Mouse (Mus musculus): Measurements from ENCODE around the gene Pstk. TPM values are rescaled to one million over a fixed set of nuclear protein-coding genes. Genes with fewer than 3 reads are reported as not detected.

Gene Pstk
- total and polyA plus RNA-seq, 2 experiments from 2014 or later: 75.0 to 124 TPM

GRCm38 (mm10) chr7:131417605-131418004, 46.7 kb downstream of the Pstk start:
- H3K9me3 ChIP-seq (replicated peaks; ENCODE audit: control insufficient read depth, low read length): no peaks in the 10 kb centered on the region
- no peak overlapping the region for H3K4me3 ChIP-seq (ENCODE audit: low read depth, low read length)
- no peak for TF ChIP-seq CTCF (IDR thresholded peaks at IDR 0.05; ENCODE audit: low read depth)
- TF ChIP-seq EP300 (IDR thresholded peaks at IDR 0.05; ENCODE audit: low read depth): no peak
- ATAC-seq (ENCODE audit: insufficient read depth, low read depth): no peak
- H3K27ac ChIP-seq (ENCODE audit: low read depth): no peak overlapping the region
- DNase-seq (ENCODE audit: low spot score): no peak
- H3K27me3 ChIP-seq (ENCODE audit: control insufficient read depth, insufficient read depth, low read length): no peaks in the 10 kb centered on the region
- H3K4me2 ChIP-seq (ENCODE audit: low read depth, low read length): no peak overlapping the region
- H3K36me3 ChIP-seq (replicated peaks; ENCODE audit: control insufficient read depth, insufficient read depth, low read length): no peaks in the 10 kb centered on the region
- no peak overlapping the region for H3K9ac ChIP-seq (replicated peaks; ENCODE audit: low read depth, low read length)
- peaks cover under 1% of the 10 kb centered on the region; the same call in 1 of the 2 replicates for H3K4me1 ChIP-seq (ENCODE audit: control insufficient read depth, insufficient read depth)

DNA sequence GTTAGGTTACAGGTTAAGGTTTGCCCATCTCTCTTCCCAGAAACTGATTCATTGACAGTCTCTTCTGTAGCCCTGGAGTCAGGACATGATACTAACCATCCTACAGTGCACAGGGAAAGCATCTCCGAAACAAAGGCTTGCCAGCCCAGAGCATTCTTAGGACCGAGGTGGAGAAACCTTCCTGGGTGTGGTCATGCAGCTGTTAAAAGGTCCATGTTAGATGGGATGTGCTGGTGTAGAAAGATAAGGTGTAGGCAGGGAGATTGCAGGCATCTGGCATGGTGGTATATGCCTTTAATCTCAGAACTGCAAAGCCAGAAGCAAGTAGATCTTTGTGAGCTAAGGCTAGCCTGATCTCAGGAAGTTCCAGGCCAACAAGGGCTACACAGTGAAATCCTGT, 54.0 kb downstream of the Pstk start:
- no peak overlapping the region for H3K4me3 ChIP-seq (ENCODE audit: low read depth, low read length)
- H3K27ac ChIP-seq (ENCODE audit: low read depth): no peak overlapping the region
- 57% methylated on average over 2 of the region's 2 CpGs for WGBS
- TF ChIP-seq EP300 (IDR thresholded peaks at IDR 0.05; ENCODE audit: low read depth) (no peak), CTCF (IDR thresholded peaks at IDR 0.05; ENCODE audit: low read depth) (no peak)
- DNase-seq (ENCODE audit: low spot score) (no peak), ATAC-seq (ENCODE audit: insufficient read depth, low read depth) (no peak)
- H3K9me3 ChIP-seq (replicated peaks; ENCODE audit: control insufficient read depth, low read length): no peaks in the 10 kb centered on the region
- H3K27me3 ChIP-seq (ENCODE audit: control insufficient read depth, insufficient read depth, low read length): no peaks in the 10 kb centered on the region
- H3K36me3 ChIP-seq (replicated peaks; ENCODE audit: control insufficient read depth, insufficient read depth, low read length): 0 out of 2 replicates have a peak, but pooled peaks cover 13% of the 10 kb centered on the region
- H3K4me1 ChIP-seq (ENCODE audit: control insufficient read depth, insufficient read depth): no peaks in the 10 kb centered on the region
- H3K9ac ChIP-seq (replicated peaks; ENCODE audit: low read depth, low read length): no peak overlapping the region
- H3K4me2 ChIP-seq (ENCODE audit: low read depth, low read length): no peak overlapping the region

- ATAC-seq (ENCODE audit: insufficient read depth, low read depth): no peak
- Histone ChIP-seq H3K9me3 (replicated peaks; ENCODE audit: control insufficient read depth, low read length) (no peaks in the 10 kb centered on the region), H3K4me2 (ENCODE audit: low read depth, low read length) (no peak overlapping the region), H3K27me3 (ENCODE audit: control insufficient read depth, insufficient read depth, low read length) (no peaks in the 10 kb centered on the region), H3K27ac (ENCODE audit: low read depth) (no peak overlapping the region), H3K9ac (replicated peaks; ENCODE audit: low read depth, low read length) (no peak overlapping the region), H3K4me3 (ENCODE audit: low read depth, low read length) (no peak overlapping the region), H3K4me1 (ENCODE audit: control insufficient read depth, insufficient read depth) (no peaks in the 10 kb centered on the region), H3K36me3 (replicated peaks; ENCODE audit: control insufficient read depth, insufficient read depth, low read length) (peaks cover 29% of the 10 kb centered on the region)
- no peak for DNase-seq (ENCODE audit: low spot score)
- TF ChIP-seq EP300 (IDR thresholded peaks at IDR 0.05; ENCODE audit: low read depth) (no peak), CTCF (IDR thresholded peaks at IDR 0.05; ENCODE audit: low read depth) (no peak)
- 80% methylated on average over 5 of the region's 5 CpGs for WGBS
These were observed 56.4 kb downstream of the Pstk start for GRCm38 (mm10) chr7:131427331-131427730.

DNA sequence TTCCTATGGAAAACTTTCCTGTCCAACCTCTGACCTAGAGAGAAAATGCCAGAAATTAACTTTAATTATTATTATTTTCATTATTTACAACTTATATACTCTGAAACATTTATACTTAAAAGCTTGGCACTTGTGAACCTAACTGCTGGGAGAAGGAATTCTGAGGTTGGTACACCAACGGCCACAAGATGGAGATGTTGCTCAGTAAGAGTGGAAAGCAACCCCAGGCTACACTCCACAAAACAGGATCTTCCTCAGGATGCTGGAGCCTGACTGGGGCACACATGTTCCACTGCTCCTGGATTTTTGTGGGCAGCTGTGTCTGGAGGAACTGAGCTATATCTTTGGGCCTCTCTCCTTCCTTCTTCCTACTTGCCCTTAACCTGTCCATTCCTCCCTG, 61.3 kb downstream of the Pstk start:
- ATAC-seq (ENCODE audit: insufficient read depth, low read depth): no peak
- H3K4me3 ChIP-seq (ENCODE audit: low read depth, low read length): no peak overlapping the region
- 17% methylated on average over 1 of the region's 1 CpGs for WGBS
- no peaks in the 10 kb centered on the region for H3K4me1 ChIP-seq (ENCODE audit: control insufficient read depth, insufficient read depth)
- H3K36me3 ChIP-seq (replicated peaks; ENCODE audit: control insufficient read depth, insufficient read depth, low read length): peaks cover 38% of the 10 kb centered on the region
- H3K4me2 ChIP-seq (ENCODE audit: low read depth, low read length): no peak overlapping the region
- no peaks in the 10 kb centered on the region for H3K9me3 ChIP-seq (replicated peaks; ENCODE audit: control insufficient read depth, low read length)
- no peak overlapping the region for H3K9ac ChIP-seq (replicated peaks; ENCODE audit: low read depth, low read length)
- peak; percentile 49 for DNase-seq (ENCODE audit: low spot score)
- no peak overlapping the region for H3K27ac ChIP-seq (ENCODE audit: low read depth)
- no peaks in the 10 kb centered on the region for H3K27me3 ChIP-seq (ENCODE audit: control insufficient read depth, insufficient read depth, low read length)
- no peak for TF ChIP-seq EP300 (IDR thresholded peaks at IDR 0.05; ENCODE audit: low read depth)
- peak; percentile 54 for TF ChIP-seq CTCF (IDR thresholded peaks at IDR 0.05; ENCODE audit: low read depth)

DNA sequence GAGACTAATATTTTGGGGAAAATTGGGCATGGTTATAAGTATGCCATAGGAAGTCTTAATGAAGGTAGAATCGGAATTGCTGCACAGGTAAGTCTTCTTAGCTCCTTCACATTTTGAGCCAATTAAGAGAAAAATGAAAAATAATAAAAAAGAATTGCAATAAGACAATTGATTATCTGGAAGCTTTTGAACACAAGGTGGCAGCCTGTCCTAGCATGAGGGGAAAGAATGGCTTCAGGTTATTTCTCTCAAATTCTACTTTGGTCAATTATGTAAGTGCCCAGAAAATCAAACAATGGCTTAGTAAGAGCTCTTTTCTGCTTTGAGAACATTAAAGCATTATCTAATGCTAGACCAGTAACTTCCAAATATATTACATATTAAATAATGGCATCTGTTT, 63.3 kb downstream of the Pstk start:
- DNase-seq (ENCODE audit: low spot score) (no peak), ATAC-seq (ENCODE audit: insufficient read depth, low read depth) (no peak)
- Histone ChIP-seq H3K4me3 (ENCODE audit: low read depth, low read length) (no peak overlapping the region), H3K9me3 (replicated peaks; ENCODE audit: control insufficient read depth, low read length) (no peaks in the 10 kb centered on the region), H3K4me1 (ENCODE audit: control insufficient read depth, insufficient read depth) (no peaks in the 10 kb centered on the region), H3K27me3 (ENCODE audit: control insufficient read depth, insufficient read depth, low read length) (no peaks in the 10 kb centered on the region), H3K9ac (replicated peaks; ENCODE audit: low read depth, low read length) (no peak overlapping the region), H3K36me3 (replicated peaks; ENCODE audit: control insufficient read depth, insufficient read depth, low read length) (peaks cover 38% of the 10 kb centered on the region), H3K27ac (ENCODE audit: low read depth) (no peak overlapping the region), H3K4me2 (ENCODE audit: low read depth, low read length) (no peak overlapping the region)
- WGBS: 76% methylated on average over 1 of the region's 1 CpGs
- TF ChIP-seq EP300 (IDR thresholded peaks at IDR 0.05; ENCODE audit: low read depth) (no peak), CTCF (IDR thresholded peaks at IDR 0.05; ENCODE audit: low read depth) (no peak)

- no peaks in the 10 kb centered on the region for H3K9me3 ChIP-seq (replicated peaks; ENCODE audit: control insufficient read depth, low read length)
- TF ChIP-seq CTCF (IDR thresholded peaks at IDR 0.05; ENCODE audit: low read depth) (no peak), EP300 (IDR thresholded peaks at IDR 0.05; ENCODE audit: low read depth) (no peak)
- ATAC-seq (ENCODE audit: insufficient read depth, low read depth): no peak
- no peaks in the 10 kb centered on the region for H3K4me1 ChIP-seq (ENCODE audit: control insufficient read depth, insufficient read depth)
- 47% methylated on average over 3 of the region's 3 CpGs for WGBS
- no peak overlapping the region for H3K4me2 ChIP-seq (ENCODE audit: low read depth, low read length)
- H3K27me3 ChIP-seq (ENCODE audit: control insufficient read depth, insufficient read depth, low read length): no peaks in the 10 kb centered on the region
- no peak overlapping the region for H3K4me3 ChIP-seq (ENCODE audit: low read depth, low read length)
- peaks cover 24% of the 10 kb centered on the region for H3K36me3 ChIP-seq (replicated peaks; ENCODE audit: control insufficient read depth, insufficient read depth, low read length)
- H3K9ac ChIP-seq (replicated peaks; ENCODE audit: low read depth, low read length): no peak overlapping the region
- no peak for DNase-seq (ENCODE audit: low spot score)
- H3K27ac ChIP-seq (ENCODE audit: low read depth): no peak overlapping the region
These were observed 66.1 kb downstream of the Pstk start for GRCm38 (mm10) chr7:131437051-131437450.

Other genes starting within 250 kb of the Pstk start
- gene 4933402N03Rik, start 224.8 kb upstream of the Pstk start, total RNA-seq (2014; rRNA removed; ENCODE audit: low replicate concordance): not detected in 2 replicates
- not detected in 2 replicates for gene 4933402N03Rik, start 224.8 kb upstream of the Pstk start, polyA plus RNA-seq (2015; fragmentation: Nextera tagmentation; extraction: Ambion mirVana)
- 0.89 and 0.95 TPM in 2 replicates for gene 5430419D17Rik, start 196.7 kb upstream of the Pstk start, total RNA-seq (2014; rRNA removed; ENCODE audit: low replicate concordance)
- 0.37 and 0.59 TPM in 2 replicates for gene 5430419D17Rik, start 196.7 kb upstream of the Pstk start, polyA plus RNA-seq (2015; fragmentation: Nextera tagmentation; extraction: Ambion mirVana)
- 0.84 and 3.4 TPM in 2 replicates for gene Cuzd1, start 48.8 kb upstream of the Pstk start, total RNA-seq (2014; rRNA removed; ENCODE audit: low replicate concordance)
- gene Cuzd1, start 48.8 kb upstream of the Pstk start, polyA plus RNA-seq (2015; fragmentation: Nextera tagmentation; extraction: Ambion mirVana): 0.60 and 0.65 TPM in 2 replicates
- gene Fam24b, start 41.6 kb upstream of the Pstk start, total RNA-seq (2014; rRNA removed; ENCODE audit: low replicate concordance): not detected in 2 replicates
- gene Fam24b, start 41.6 kb upstream of the Pstk start, polyA plus RNA-seq (2015; fragmentation: Nextera tagmentation; extraction: Ambion mirVana): 0.18 TPM in 1 of 2 replicates, not detected in the other
- not detected in 2 replicates for gene Fam24a, start 37.3 kb upstream of the Pstk start, total RNA-seq (2014; rRNA removed; ENCODE audit: low replicate concordance)
- gene Fam24a, start 37.3 kb upstream of the Pstk start, polyA plus RNA-seq (2015; fragmentation: Nextera tagmentation; extraction: Ambion mirVana): not detected in 2 replicates
- 4.2 and 6.3 TPM in 2 replicates for gene 2310057M21Rik, start 8.4 kb upstream of the Pstk start, total RNA-seq (2014; rRNA removed; ENCODE audit: low replicate concordance)
- 13.6 and 15.0 TPM in 2 replicates for gene 2310057M21Rik, start 8.4 kb upstream of the Pstk start, polyA plus RNA-seq (2015; fragmentation: Nextera tagmentation; extraction: Ambion mirVana)
- 9.5 and 12.2 TPM in 2 replicates for gene Ikzf5, start 39.4 kb downstream of the Pstk start, total RNA-seq (2014; rRNA removed; ENCODE audit: low replicate concordance)
- 7.2 and 7.3 TPM in 2 replicates for gene Ikzf5, start 39.4 kb downstream of the Pstk start, polyA plus RNA-seq (2015; fragmentation: Nextera tagmentation; extraction: Ambion mirVana)
- gene Acadsb, start 39.5 kb downstream of the Pstk start, total RNA-seq (2014; rRNA removed; ENCODE audit: low replicate concordance): 32.5 and 36.8 TPM in 2 replicates
- 81.1 and 83.9 TPM in 2 replicates for gene Acadsb, start 39.5 kb downstream of the Pstk start, polyA plus RNA-seq (2015; fragmentation: Nextera tagmentation; extraction: Ambion mirVana)
- not detected in 2 replicates for gene Hmx3, start 171.7 kb downstream of the Pstk start, total RNA-seq (2014; rRNA removed; ENCODE audit: low replicate concordance)
- not detected in 2 replicates for gene Hmx3, start 171.7 kb downstream of the Pstk start, polyA plus RNA-seq (2015; fragmentation: Nextera tagmentation; extraction: Ambion mirVana)
- not detected in 2 replicates for gene Hmx2, start 177.6 kb downstream of the Pstk start, total RNA-seq (2014; rRNA removed; ENCODE audit: low replicate concordance)
- gene Hmx2, start 177.6 kb downstream of the Pstk start, polyA plus RNA-seq (2015; fragmentation: Nextera tagmentation; extraction: Ambion mirVana): not detected in 2 replicates
- 75.8 and 89.9 TPM in 2 replicates for gene Bub3, start 189.1 kb downstream of the Pstk start, total RNA-seq (2014; rRNA removed; ENCODE audit: low replicate concordance)
- gene Bub3, start 189.1 kb downstream of the Pstk start, polyA plus RNA-seq (2015; fragmentation: Nextera tagmentation; extraction: Ambion mirVana): 67.6 and 70.5 TPM in 2 replicates

All from heart, postnatal 0 days (tissue).